Mouse (Mus musculus) MEL (cell line): ENCODE data around the gene Acer1.

Experiments used
- CHD1 ChIP-seq: IDR thresholded peaks from 2 replicates; pipeline ENCODE4 v1.6.1; 2012; ENCODE audit warnings: low read depth, mild to moderate bottlenecking, inconsistent platforms, low read length, improper control_type of control experiment
- CTCF ChIP-seq, 3 experiments: IDR thresholded peaks in 2 of 3; conservative IDR thresholded peaks in 1 of 3; 2 replicates each; pipeline ENCODE4 v1.5.1; 2011 to 2012; ENCODE audit warnings: low read length in 3 of 3, low read depth in 2 of 3, mild to moderate bottlenecking in 2 of 3, improper control_type of control experiment in 1 of 3, inconsistent platforms in 1 of 3, mixed read lengths in 1 of 3, moderate library complexity in 1 of 3; ENCODE audit not compliant: control insufficient read depth in 1 of 3, insufficient read depth in 1 of 3, poor library complexity in 1 of 3, severe bottlenecking in 1 of 3
- MYC ChIP-seq: IDR thresholded peaks from 2 replicates; pipeline ENCODE4 v1.6.1; 2011; ENCODE audit warnings: low read depth, mild to moderate bottlenecking, low read length, improper control_type of control experiment, moderate library complexity
- POLR2AphosphoS2 ChIP-seq: IDR thresholded peaks from 2 replicates; pipeline ENCODE4 v1.6.1; 2011; ENCODE audit warnings: low read length, improper control_type of control experiment
- UBTF ChIP-seq: IDR thresholded peaks from 2 replicates; pipeline ENCODE4 v1.6.1; 2012; ENCODE audit warnings: low read depth, mild to moderate bottlenecking, inconsistent platforms, low read length, improper control_type of control experiment, moderate library complexity, borderline replicate concordance; ENCODE audit not compliant: insufficient read depth
- USF1 ChIP-seq: IDR thresholded peaks from 2 replicates; pipeline ENCODE4 v1.6.1; 2014; ENCODE audit warnings: low read depth, mild to moderate bottlenecking, inconsistent platforms, low read length, improper control_type of control experiment, moderate library complexity

DNA sequence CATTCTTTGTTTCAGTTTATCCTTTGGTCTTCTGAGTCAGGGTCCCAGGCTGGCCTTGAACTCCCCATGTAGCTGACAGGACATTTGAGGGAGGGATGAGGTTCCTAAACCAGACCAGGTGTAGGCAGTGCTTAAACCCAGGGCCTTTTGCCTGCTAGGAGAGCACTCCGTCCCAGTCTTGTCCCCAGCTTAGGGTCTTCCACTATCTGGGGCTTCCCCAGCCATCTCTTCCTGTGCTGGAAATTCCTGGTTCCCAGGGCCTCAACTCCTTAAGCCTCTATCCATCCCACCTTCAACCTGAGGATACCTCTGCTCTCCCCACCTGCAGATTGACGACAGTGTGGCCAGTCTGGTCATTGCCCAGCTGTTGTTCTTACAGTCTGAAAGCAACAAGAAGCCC, 9.0 kb upstream of the Acer1 start:
- no peak for TF ChIP-seq USF1
- TF ChIP-seq MYC = no peak
- TF ChIP-seq CTCF (IDR thresholded peaks at IDR 0.05 in 2 of 3, conservative IDR thresholded peaks at IDR 0.05 in 1 of 3; ENCODE audit: control insufficient read depth in 1 of 3, insufficient read depth in 1 of 3, low read depth in 2 of 3, low read length in 3 of 3, poor library complexity in 1 of 3, severe bottlenecking in 1 of 3) = no peak
- no peak for TF ChIP-seq POLR2AphosphoS2
- no peak for TF ChIP-seq CHD1
- no peak for TF ChIP-seq UBTF
